Mouse (Mus musculus): ENCODE data around the gene Pex11b. TPM values are rescaled to one million over a fixed set of nuclear protein-coding genes. Genes with fewer than 3 reads are reported as not detected.
"Not testable (repeated sequence)": the region's sequence is repeated elsewhere in the genome, so short reads cannot be mapped to it uniquely, and the experiment has no call there.

The Pex11b gene
- polyA plus RNA-seq, 1 experiment from 2014 or later, result 37.2 TPM

DNA sequence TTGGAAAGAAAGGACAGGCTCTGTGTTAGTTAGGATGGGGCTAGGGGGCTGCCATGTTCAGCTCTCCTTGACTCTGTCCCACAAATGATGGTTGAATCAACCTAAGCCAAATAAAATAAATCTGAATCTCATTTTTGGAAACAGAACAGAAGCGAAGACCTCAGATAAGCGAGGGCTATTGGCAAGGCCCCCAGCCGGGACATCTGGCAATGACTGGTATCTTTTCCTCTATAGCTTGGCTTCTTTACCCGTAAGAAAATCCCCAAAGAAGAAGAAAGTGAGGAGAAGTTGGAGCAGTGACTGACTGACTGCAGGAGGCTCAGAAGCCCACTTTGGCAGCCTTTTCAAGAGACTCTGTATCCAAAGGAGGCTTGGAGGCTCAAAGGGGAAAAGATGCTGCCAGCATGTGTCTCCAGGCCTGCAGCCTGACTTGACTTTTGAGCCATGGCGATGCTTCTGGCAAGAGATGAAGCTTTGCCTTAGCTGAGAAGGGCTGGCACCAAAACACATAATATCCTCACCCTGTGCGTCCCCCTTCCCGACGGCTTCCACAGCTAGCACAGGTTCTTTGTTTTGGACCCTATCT is 27.6 kb downstream of the Pex11b start:
- peak overlapping the region; percentile 67 for H3K4me2 ChIP-seq

DNA sequence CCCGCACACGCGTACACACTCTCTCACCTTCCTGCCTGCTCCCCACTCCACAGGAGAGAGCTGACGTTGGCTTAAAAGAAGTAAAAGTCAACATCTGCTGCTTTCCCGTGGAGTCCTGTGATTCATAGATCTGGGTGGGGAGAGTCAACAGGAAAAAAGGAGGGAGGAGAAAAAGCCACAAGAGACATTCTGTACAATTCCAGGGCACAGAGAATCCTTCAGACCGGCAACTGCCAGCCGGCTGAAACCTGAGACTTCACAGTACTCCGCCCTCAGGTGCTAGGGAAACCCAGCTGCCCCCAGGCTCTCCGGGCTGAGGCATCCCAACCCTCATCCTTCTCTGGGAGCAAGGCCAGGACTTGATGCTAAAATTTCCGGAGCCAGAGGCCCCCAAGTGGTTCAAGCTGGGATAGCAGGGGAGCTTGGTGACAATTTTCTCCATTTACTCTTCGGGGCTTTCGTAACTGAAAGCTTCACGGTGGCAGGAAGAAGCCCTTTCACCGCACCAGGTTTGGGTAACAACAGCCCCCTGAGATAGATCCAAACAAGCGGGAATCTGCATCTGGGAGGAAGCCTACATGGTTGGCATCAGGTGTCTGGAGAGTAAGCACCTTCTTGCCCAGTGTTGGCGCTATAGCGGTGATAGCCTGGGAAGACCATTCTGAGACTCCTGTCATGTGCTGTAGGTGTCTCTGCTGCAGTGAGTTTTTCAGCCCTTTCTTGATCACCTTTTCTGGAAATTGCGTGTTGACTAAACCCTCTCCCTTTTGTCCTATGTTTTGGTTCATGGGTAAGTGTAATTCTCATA is 28.5 kb downstream of the Pex11b start:
- no peaks in the 10 kb centered on the region for H3K27me3 ChIP-seq (replicated peaks)
- peak overlapping the region; percentile 28 for H3K4me3 ChIP-seq
- H3K9ac ChIP-seq, result peak overlapping the region; percentile 21; the same call in 1 of the 2 replicates
- H3K4me1 ChIP-seq (replicated peaks), result peaks cover 10% of the 10 kb centered on the region
- WGBS, result 5% methylated on average over 18 of the region's 18 CpGs
- no peaks in the 10 kb centered on the region for H3K9me3 ChIP-seq (replicated peaks)
- peak overlapping the region; percentile 1; the same call in 1 of the 2 replicates for H3K27ac ChIP-seq (ENCODE audit: poor library complexity, severe bottlenecking)
- peak; percentile 79 for ATAC-seq (ENCODE audit: insufficient number of reproducible peaks, low FRiP score)
- peak overlapping the region; percentile 67 for H3K4me2 ChIP-seq
- no peaks in the 10 kb centered on the region for H3K36me3 ChIP-seq

More for the DNA sequence above, 27.6 kb downstream of the Pex11b start:
- Histone ChIP-seq H3K27ac (ENCODE audit: poor library complexity, severe bottlenecking) (peak overlapping the region; percentile 1; the same call in 1 of the 2 replicates), H3K4me3 (0 out of 2 replicates have a peak overlapping the region, but pooled peaks have one; percentile 28), H3K27me3 (replicated peaks) (no peaks in the 10 kb centered on the region), H3K4me1 (replicated peaks) (peaks cover 10% of the 10 kb centered on the region), H3K9ac (no peak overlapping the region), H3K9me3 (replicated peaks) (no peaks in the 10 kb centered on the region), H3K36me3 (no peaks in the 10 kb centered on the region)
- ATAC-seq (ENCODE audit: insufficient number of reproducible peaks, low FRiP score), result no peak
- WGBS, result 46% methylated on average over 8 of the region's 8 CpGs

DNA sequence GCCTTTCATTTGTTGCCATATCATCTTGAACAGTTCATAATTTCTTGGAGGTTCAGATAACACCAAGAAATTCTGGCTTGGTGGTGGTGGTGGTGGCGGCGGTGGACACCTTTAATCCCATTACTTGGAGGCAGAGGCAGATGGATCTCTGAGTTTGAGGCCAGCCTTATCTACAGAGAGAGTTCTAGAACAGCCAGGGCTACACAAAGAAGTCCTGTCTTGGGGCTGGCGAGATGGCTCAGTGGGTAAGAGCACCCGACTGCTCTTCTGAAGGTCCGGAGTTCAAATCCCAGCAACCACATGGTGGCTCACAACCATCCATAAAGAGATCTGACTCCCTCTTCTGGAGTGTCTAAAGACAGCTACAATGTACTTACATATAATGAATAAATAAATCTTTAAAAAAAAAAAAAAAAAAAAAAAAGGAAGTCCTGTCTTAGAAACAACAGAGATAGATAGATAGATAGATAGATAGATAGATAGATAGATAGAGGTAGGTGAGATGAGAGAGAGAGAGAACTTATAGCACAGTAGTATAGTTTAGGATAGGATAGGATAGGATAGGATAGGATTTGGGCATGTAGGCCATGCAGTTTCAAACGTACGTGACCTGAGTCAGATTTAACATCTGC is 30.7 kb downstream of the Pex11b start:
- H3K9me3 ChIP-seq (replicated peaks); H3K9ac ChIP-seq; H3K27me3 ChIP-seq (replicated peaks); ATAC-seq (ENCODE audit: insufficient number of reproducible peaks, low FRiP score); H3K27ac ChIP-seq (ENCODE audit: poor library complexity, severe bottlenecking); H3K4me2 ChIP-seq; H3K4me3 ChIP-seq; H3K36me3 ChIP-seq: not testable (repeated sequence)
- 80% methylated on average over 7 of the region's 7 CpGs for WGBS
- H3K4me1 ChIP-seq (replicated peaks), result peaks cover 17% of the 10 kb centered on the region

DNA sequence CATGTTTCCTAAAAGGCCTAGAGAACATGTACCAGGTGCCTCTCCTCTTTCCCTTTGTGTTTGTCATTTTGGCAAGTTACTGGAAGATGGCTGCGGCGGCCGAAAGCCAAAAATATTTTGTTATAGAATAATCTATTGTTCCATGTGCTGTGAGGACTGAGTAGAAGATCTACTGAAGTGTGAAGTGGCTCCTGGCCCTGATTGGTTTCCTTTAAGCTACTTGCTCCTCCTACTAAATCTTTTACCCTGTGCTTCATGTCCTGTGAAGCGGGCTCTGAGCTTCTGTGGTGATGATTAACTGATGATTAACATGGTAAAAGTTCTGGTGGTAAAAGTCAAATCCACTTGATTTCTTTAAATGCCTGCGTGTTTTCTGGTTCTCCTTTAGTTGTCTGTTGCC is 31.7 kb downstream of the Pex11b start:
- peaks cover 9% of the 10 kb centered on the region for H3K27me3 ChIP-seq (replicated peaks)
- peaks cover 17% of the 10 kb centered on the region for H3K4me1 ChIP-seq (replicated peaks)
- H3K27ac ChIP-seq (ENCODE audit: poor library complexity, severe bottlenecking), result no peak overlapping the region
- H3K4me2 ChIP-seq, result no peak overlapping the region
- H3K36me3 ChIP-seq, result no peaks in the 10 kb centered on the region
- no peak overlapping the region for H3K4me3 ChIP-seq
- no peak overlapping the region for H3K9ac ChIP-seq
- no peaks in the 10 kb centered on the region for H3K9me3 ChIP-seq (replicated peaks)
- WGBS, result 82% methylated on average over 5 of the region's 5 CpGs
- ATAC-seq (ENCODE audit: insufficient number of reproducible peaks, low FRiP score), result no peak

DNA sequence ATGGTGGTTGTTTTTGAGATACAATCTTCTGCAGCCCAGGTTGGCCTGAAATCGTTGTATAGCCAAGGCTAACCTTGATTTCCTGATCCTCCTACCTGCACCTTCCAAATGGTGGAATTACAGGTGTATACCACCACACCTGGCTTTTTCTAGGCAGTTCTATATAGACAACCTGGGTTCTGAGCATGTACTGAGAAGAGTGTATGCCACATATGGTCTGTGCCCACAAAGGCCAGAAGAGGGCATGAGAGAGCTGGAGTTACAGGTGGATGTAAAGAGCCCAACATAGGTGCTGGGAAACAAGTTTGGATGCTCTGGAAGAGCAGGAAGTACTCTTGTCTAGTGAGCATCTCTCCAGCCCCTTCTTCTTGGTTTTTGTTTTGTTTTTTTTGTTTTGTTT is 32.1 kb downstream of the Pex11b start:
- Histone ChIP-seq H3K9me3 (replicated peaks) (no peaks in the 10 kb centered on the region), H3K36me3 (no peaks in the 10 kb centered on the region), H3K27me3 (replicated peaks) (peaks cover 9% of the 10 kb centered on the region), H3K4me1 (replicated peaks) (peaks cover 17% of the 10 kb centered on the region), H3K4me2 (no peak overlapping the region), H3K4me3 (no peak overlapping the region), H3K9ac (no peak overlapping the region), H3K27ac (ENCODE audit: poor library complexity, severe bottlenecking) (no peak overlapping the region)
- no peak for ATAC-seq (ENCODE audit: insufficient number of reproducible peaks, low FRiP score)
- WGBS, result 36% methylated on average over 1 of the region's 1 CpGs

DNA sequence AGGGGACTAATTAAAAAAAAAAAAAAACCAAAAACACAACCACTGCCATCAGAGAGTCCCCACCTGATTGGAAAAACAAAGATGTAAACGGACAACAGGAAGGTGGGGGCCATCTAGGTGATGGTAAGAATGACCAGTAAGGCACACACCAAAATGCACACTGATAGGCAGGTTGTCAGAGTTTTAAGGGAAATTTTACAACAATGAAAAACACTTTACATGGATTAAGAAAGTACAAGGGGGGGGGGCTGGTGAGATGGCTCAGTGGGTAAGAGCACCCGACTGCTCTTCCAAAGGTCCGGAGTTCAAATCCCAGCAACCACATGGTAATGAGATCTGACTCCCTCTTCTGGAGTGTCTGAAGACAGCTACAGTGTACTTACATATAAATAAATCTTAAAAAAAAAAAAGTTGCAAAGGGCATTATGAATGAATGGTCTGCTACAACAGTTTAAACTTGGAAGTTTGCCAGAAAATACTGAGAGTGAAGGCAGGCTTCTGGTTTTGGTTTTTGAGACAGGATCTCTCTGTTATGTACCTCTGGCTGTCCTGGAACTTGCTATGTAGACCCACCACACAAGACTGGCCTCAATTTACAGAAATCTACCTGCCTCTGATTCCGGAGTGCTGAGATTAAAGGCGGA is 33.4 kb downstream of the Pex11b start:
- Histone ChIP-seq H3K9ac (no peak overlapping the region), H3K9me3 (replicated peaks) (no peaks in the 10 kb centered on the region), H3K4me1 (replicated peaks) (peaks cover 11% of the 10 kb centered on the region), H3K27ac (ENCODE audit: poor library complexity, severe bottlenecking) (no peak overlapping the region), H3K36me3 (no peaks in the 10 kb centered on the region), H3K4me2 (no peak overlapping the region), H3K4me3 (no peak overlapping the region), H3K27me3 (replicated peaks) (peaks cover 9% of the 10 kb centered on the region)
- ATAC-seq (ENCODE audit: insufficient number of reproducible peaks, low FRiP score), result no peak
- WGBS, result 89% methylated on average over 5 of the region's 5 CpGs

DNA sequence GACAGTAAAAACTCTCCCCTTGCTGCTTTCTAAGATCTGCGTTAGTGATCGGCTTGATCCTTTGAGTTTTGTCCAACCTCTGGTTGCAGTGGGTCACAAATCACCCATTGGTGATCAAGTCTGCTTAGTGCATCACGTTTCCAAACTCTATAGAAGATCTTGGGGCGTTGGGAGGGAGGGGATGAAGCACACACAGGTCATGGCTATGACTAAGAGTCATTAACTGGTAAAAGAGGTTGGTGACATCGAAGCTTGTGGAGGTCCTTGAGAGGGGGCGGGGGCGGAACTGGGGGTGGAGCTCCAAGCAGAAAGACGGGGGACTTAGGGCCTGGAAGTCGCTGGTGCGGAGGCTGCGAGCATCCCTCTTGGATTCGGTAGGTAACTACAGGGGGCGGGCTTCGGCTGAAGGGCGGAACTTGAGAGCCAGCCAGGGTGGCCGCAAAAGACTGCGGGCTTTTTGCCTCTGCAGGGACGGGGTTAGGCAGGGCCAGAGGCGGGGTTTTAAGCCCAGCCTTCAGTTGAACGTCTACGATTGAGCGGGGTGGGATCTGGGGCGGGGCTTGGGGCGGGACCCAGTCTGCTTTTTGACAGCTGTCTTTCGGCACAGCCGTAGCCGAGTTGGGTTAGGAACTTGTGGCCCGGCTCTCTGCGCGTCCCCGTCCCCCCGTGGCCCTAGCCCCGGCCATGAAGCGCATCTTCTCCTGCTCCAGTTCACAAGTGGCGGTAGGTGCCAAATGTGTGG is 34.7 kb downstream of the Pex11b start, which contains the start of gene Ankrd35:
Gene Ankrd35, plus strand, starts transcription at position 405 of the 742 bp plus-strand sequence.
- H3K4me1 ChIP-seq (replicated peaks), result peaks cover 6% of the 10 kb centered on the region
- ATAC-seq (ENCODE audit: insufficient number of reproducible peaks, low FRiP score), result peak; percentile 90
- peak within 1 kb of the TSS; percentile 52 for H3K9ac ChIP-seq
- H3K36me3 ChIP-seq, result no peaks in the 10 kb centered on the region
- WGBS, result 6% methylated on average over 35 of the region's 35 CpGs
- H3K9me3 ChIP-seq (replicated peaks), result no peaks in the 10 kb centered on the region
- peak within 1 kb of the TSS; percentile 46 for H3K4me3 ChIP-seq
- H3K27ac ChIP-seq (ENCODE audit: poor library complexity, severe bottlenecking), result no peak within 1 kb of the TSS
- H3K27me3 ChIP-seq (replicated peaks), result peaks cover 9% of the 10 kb centered on the region
- peak within 1 kb of the TSS; percentile 80 for H3K4me2 ChIP-seq

DNA sequence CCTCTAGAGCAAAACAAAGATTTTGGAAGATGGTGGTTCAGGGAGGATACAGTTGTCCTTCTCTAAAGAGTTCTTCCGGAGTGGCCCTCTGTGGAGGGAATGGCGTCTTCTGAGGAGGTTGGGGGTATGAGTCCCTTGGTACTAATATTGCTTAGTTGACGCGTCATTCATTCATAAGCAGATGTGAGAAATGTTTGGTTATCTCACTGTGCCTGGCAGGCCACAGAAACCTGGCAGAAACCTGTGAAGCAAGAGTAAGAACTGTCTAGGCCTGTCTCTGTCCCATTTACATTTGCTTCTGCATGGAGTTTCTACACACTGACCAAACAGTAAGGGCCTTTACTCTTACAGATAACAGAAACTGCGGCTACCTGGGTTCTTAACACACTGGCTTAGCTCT is 36.3 kb downstream of the Pex11b start:
- WGBS, result 90% methylated on average over 5 of the region's 5 CpGs
- no peaks in the 10 kb centered on the region for H3K36me3 ChIP-seq

DNA sequence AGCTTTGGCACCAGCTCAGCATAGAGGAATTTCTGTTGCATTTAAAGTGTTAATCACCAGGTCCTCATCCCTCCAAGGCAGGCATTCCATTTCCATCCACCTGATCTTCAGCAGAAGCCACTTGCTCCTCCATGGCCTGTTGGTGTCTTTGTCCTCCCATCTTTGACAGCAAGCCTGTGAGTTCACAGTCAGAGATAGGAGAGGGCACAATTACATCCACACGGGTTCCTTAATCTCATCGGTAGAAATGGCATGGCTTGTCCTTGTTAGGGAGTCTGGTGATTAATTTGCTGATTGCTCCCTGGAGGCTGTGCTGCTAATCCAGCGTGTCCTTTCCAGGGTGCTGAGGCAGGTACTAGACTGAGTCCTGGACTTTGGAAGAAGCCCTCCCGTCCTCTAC is 38.3 kb downstream of the Pex11b start:
- H3K27ac ChIP-seq (ENCODE audit: poor library complexity, severe bottlenecking), result no peak overlapping the region
- H3K9ac ChIP-seq, result no peak overlapping the region
- H3K27me3 ChIP-seq (replicated peaks), result peaks cover 9% of the 10 kb centered on the region
- no peak overlapping the region for H3K4me3 ChIP-seq
- WGBS, result 63% methylated on average over 4 of the region's 4 CpGs
- peaks cover 6% of the 10 kb centered on the region for H3K4me1 ChIP-seq (replicated peaks)
- no peaks in the 10 kb centered on the region for H3K9me3 ChIP-seq (replicated peaks)
- ATAC-seq (ENCODE audit: insufficient number of reproducible peaks, low FRiP score), result no peak
- H3K4me2 ChIP-seq, result no peak overlapping the region
- H3K36me3 ChIP-seq, result no peaks in the 10 kb centered on the region

More for the DNA sequence above, 36.3 kb downstream of the Pex11b start:
- H3K9me3 ChIP-seq (replicated peaks), result no peaks in the 10 kb centered on the region
- H3K4me3 ChIP-seq, result no peak overlapping the region
- ATAC-seq (ENCODE audit: insufficient number of reproducible peaks, low FRiP score), result no peak
- peaks cover 9% of the 10 kb centered on the region for H3K27me3 ChIP-seq (replicated peaks)
- no peak overlapping the region for H3K9ac ChIP-seq
- no peak overlapping the region for H3K4me2 ChIP-seq
- H3K27ac ChIP-seq (ENCODE audit: poor library complexity, severe bottlenecking), result no peak overlapping the region
- peaks cover 6% of the 10 kb centered on the region for H3K4me1 ChIP-seq (replicated peaks)

DNA sequence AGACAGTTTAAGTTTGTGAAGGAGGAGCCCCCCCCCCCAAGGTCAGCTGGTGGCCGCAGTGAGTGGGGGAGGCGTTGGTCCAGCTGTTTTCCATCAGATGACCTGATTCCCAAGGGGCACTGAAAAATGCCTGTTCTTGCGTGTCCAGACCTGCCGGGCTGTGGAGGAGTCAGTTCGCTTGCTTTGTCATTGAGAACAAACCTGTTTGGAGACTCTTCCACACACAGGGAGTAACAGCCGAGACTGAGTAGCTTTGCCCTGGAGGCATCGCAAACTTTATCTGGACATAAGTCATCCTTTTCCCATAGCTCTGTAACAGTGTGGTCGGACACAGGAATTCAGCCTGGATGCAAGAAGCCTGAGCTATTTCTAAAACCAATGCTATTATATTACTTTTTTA is 39.3 kb downstream of the Pex11b start:
- Histone ChIP-seq H3K9me3 (replicated peaks) (no peaks in the 10 kb centered on the region), H3K4me3 (no peak overlapping the region), H3K9ac (no peak overlapping the region), H3K27ac (ENCODE audit: poor library complexity, severe bottlenecking) (no peak overlapping the region), H3K27me3 (replicated peaks) (peaks cover 13% of the 10 kb centered on the region), H3K36me3 (no peaks in the 10 kb centered on the region), H3K4me1 (replicated peaks) (peaks cover 6% of the 10 kb centered on the region), H3K4me2 (no peak overlapping the region)
- no peak for ATAC-seq (ENCODE audit: insufficient number of reproducible peaks, low FRiP score)
- WGBS, result 62% methylated on average over 8 of the region's 8 CpGs

All from heart, embryonic 12.5 days (tissue).